Mouse (Mus musculus): ENCODE measurements at regions not wholly inside any gene's neighbourhood (a gene's known extent, or its start where the extent isn't known, plus 50 kb on each side); places are given as distances from the start of the nearest gene placed in this dataset.

GRCm38 (mm10) chr5:82351089-82351488, 1003.9 kb downstream of the Tecrl start:
- Histone ChIP-seq H3K4me3 (ENCODE audit: control insufficient read depth in 1 of 2, insufficient read depth in 1 of 2, low read depth in 2 of 2, low read length in 2 of 2) (no peak overlapping the region), H3K9ac (ENCODE audit: control insufficient read depth, low read depth, low read length, poor library complexity, severe bottlenecking) (no peak overlapping the region), H3K27me3 (ENCODE audit: control insufficient read depth in 1 of 2, insufficient read depth in 2 of 2, low read length in 2 of 2) (no peaks in the 10 kb centered on the region), H3K4me1 (ENCODE audit: control insufficient read depth in 1 of 2, insufficient read depth in 2 of 2, low read length in 2 of 2) (no peaks in the 10 kb centered on the region), H3K27ac (ENCODE audit: control insufficient read depth, low read depth, low read length) (no peak overlapping the region), H3K79me2 (ENCODE audit: control insufficient read depth, insufficient read depth, low read length, poor library complexity) (no peaks in the 10 kb centered on the region), H3K9me3 (replicated peaks; ENCODE audit: insufficient read depth, low read length) (no peaks in the 10 kb centered on the region), H3K36me3 (ENCODE audit: control insufficient read depth in 1 of 2, insufficient read depth in 2 of 2, low read length in 2 of 2) (no peaks in the 10 kb centered on the region)
- TF ChIP-seq ETS1 (IDR thresholded peaks at IDR 0.05; ENCODE audit: low read depth, low read length) (no peak), MAX (IDR thresholded peaks at IDR 0.05; ENCODE audit: low read length) (no peak), GATA1 (IDR thresholded peaks at IDR 0.05; ENCODE audit: low read depth, low read length) (no peak), UBTF (IDR thresholded peaks at IDR 0.05; ENCODE audit: borderline replicate concordance, insufficient read depth, low read depth, low read length) (no peak), TBP (IDR thresholded peaks at IDR 0.05; ENCODE audit: low read depth, low read length) (no peak), KAT2A (conservative IDR thresholded peaks at IDR 0.05; ENCODE audit: low read depth, low read length) (no peak), TAL1 (IDR thresholded peaks at IDR 0.05; ENCODE audit: low read length) (no peak), CHD2 (IDR thresholded peaks at IDR 0.05; ENCODE audit: low read length) (no peak), POLR2AphosphoS2 (IDR thresholded peaks at IDR 0.05; ENCODE audit: low read length) (no peak), MXI1 (IDR thresholded peaks at IDR 0.05; ENCODE audit: low read depth, low read length) (no peak), E2F4 (IDR thresholded peaks at IDR 0.05; ENCODE audit: borderline replicate concordance, low read depth, low read length) (no peak), CHD1 (IDR thresholded peaks at IDR 0.05; ENCODE audit: low read depth, low read length) (no peak), JUND (IDR thresholded peaks at IDR 0.05; ENCODE audit: low read depth, low read length) (no peak), NRF1 (IDR thresholded peaks at IDR 0.05; ENCODE audit: insufficient read depth, low read depth, low read length, poor library complexity, severe bottlenecking) (no peak), MEF2A (IDR thresholded peaks at IDR 0.05; ENCODE audit: extremely low read depth, insufficient replicate concordance, low read depth, low read length, poor library complexity, severe bottlenecking) (no peak), MAZ (IDR thresholded peaks at IDR 0.05; ENCODE audit: low read depth, low read length) (no peak)
- no peak for DNase-seq (ENCODE audit: low read depth, low spot score)

DNA sequence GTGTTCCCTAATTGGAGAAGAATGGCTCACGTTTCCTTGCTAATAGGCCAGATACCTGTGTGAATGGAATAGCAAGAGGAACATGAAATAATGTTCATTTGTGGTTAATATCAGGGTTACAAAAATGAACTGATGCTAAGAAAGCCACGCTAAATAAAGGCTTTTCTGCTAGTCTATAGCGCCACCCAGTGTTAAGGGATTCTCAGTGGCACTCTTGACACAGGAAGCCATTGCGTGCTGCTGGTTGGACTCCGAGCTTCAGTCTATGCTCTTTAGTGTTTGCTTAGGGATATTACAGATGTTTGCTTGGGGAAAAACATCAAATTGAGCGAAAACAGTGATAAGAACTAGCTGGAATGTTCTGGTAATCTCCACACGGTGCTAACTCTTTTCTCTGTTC, 1008.3 kb downstream of the Tecrl start:
- Histone ChIP-seq H3K9ac (ENCODE audit: control insufficient read depth, low read depth, low read length, poor library complexity, severe bottlenecking) (no peak overlapping the region), H3K27me3 (ENCODE audit: control insufficient read depth in 1 of 2, insufficient read depth in 2 of 2, low read length in 2 of 2) (no peaks in the 10 kb centered on the region), H3K9me3 (replicated peaks; ENCODE audit: insufficient read depth, low read length) (no peaks in the 10 kb centered on the region), H3K27ac (ENCODE audit: control insufficient read depth, low read depth, low read length) (no peak overlapping the region), H3K36me3 (ENCODE audit: control insufficient read depth in 1 of 2, insufficient read depth in 2 of 2, low read length in 2 of 2) (no peaks in the 10 kb centered on the region), H3K4me1 (ENCODE audit: control insufficient read depth in 1 of 2, insufficient read depth in 2 of 2, low read length in 2 of 2) (no peaks in the 10 kb centered on the region), H3K4me3 (ENCODE audit: control insufficient read depth in 1 of 2, insufficient read depth in 1 of 2, low read depth in 2 of 2, low read length in 2 of 2) (no peak overlapping the region), H3K79me2 (ENCODE audit: control insufficient read depth, insufficient read depth, low read length, poor library complexity) (no peaks in the 10 kb centered on the region)
- no peak for TF ChIP-seq MAFK (IDR thresholded peaks at IDR 0.05; ENCODE audit: borderline replicate concordance, low read depth, low read length)
- peak in 2 of 3 experiments; percentile 23 to 28; a peak in 3 of 6 replicates for TF ChIP-seq CTCF (IDR thresholded peaks at IDR 0.05 in 2 of 3, conservative IDR thresholded peaks at IDR 0.05 in 1 of 3; ENCODE audit: control insufficient read depth in 1 of 3, insufficient read depth in 1 of 3, low read depth in 2 of 3, low read length in 3 of 3, poor library complexity in 1 of 3, severe bottlenecking in 1 of 3)
- TF ChIP-seq ZC3H11A (IDR thresholded peaks at IDR 0.05; ENCODE audit: low read depth, low read length): no peak
- TF ChIP-seq MEF2A (IDR thresholded peaks at IDR 0.05; ENCODE audit: extremely low read depth, insufficient replicate concordance, low read depth, low read length, poor library complexity, severe bottlenecking): no peak
- no peak for TF ChIP-seq MAX (IDR thresholded peaks at IDR 0.05; ENCODE audit: low read length)
- 0 out of 2 replicates have a peak, but pooled peaks have one; percentile 15 for TF ChIP-seq SMC3 (IDR thresholded peaks at IDR 0.05; ENCODE audit: low read depth, low read length)
- TF ChIP-seq POLR2A (IDR thresholded peaks at IDR 0.05; ENCODE audit: control insufficient read depth in 1 of 2, insufficient read depth in 1 of 2, low read depth in 1 of 2, low read length in 2 of 2, poor library complexity in 1 of 2): no peak
- no peak for TF ChIP-seq CHD2 (IDR thresholded peaks at IDR 0.05; ENCODE audit: low read length)
- TF ChIP-seq NELFE (IDR thresholded peaks at IDR 0.05; ENCODE audit: low read depth, low read length): no peak
- TF ChIP-seq NRF1 (IDR thresholded peaks at IDR 0.05; ENCODE audit: insufficient read depth, low read depth, low read length, poor library complexity, severe bottlenecking): no peak
- TF ChIP-seq GABPA (IDR thresholded peaks at IDR 0.05; ENCODE audit: low read depth, low read length): no peak
- TF ChIP-seq RAD21 (IDR thresholded peaks at IDR 0.05; ENCODE audit: low read depth, low read length): peak; percentile 37
- no peak for TF ChIP-seq KAT2A (conservative IDR thresholded peaks at IDR 0.05; ENCODE audit: low read depth, low read length)
- TF ChIP-seq TBP (IDR thresholded peaks at IDR 0.05; ENCODE audit: low read depth, low read length): no peak
- TF ChIP-seq ELF1 (IDR thresholded peaks at IDR 0.05; ENCODE audit: low read depth, low read length): no peak
- no peak for TF ChIP-seq POLR2AphosphoS5 (IDR thresholded peaks at IDR 0.05; ENCODE audit: borderline replicate concordance, low read depth, low read length)
- no peak for TF ChIP-seq ETS1 (IDR thresholded peaks at IDR 0.05; ENCODE audit: low read depth, low read length)
- TF ChIP-seq MYB (IDR thresholded peaks at IDR 0.05; ENCODE audit: low read depth, low read length): no peak
- no peak for TF ChIP-seq UBTF (IDR thresholded peaks at IDR 0.05; ENCODE audit: borderline replicate concordance, insufficient read depth, low read depth, low read length)
- no peak for TF ChIP-seq ZKSCAN1 (IDR thresholded peaks at IDR 0.05; ENCODE audit: low read depth, low read length)
- DNase-seq (ENCODE audit: low read depth, low spot score): peak; percentile 7
